Mouse (Mus musculus): ENCODE measurements around the gene Agxt.

Gene Agxt

DNA sequence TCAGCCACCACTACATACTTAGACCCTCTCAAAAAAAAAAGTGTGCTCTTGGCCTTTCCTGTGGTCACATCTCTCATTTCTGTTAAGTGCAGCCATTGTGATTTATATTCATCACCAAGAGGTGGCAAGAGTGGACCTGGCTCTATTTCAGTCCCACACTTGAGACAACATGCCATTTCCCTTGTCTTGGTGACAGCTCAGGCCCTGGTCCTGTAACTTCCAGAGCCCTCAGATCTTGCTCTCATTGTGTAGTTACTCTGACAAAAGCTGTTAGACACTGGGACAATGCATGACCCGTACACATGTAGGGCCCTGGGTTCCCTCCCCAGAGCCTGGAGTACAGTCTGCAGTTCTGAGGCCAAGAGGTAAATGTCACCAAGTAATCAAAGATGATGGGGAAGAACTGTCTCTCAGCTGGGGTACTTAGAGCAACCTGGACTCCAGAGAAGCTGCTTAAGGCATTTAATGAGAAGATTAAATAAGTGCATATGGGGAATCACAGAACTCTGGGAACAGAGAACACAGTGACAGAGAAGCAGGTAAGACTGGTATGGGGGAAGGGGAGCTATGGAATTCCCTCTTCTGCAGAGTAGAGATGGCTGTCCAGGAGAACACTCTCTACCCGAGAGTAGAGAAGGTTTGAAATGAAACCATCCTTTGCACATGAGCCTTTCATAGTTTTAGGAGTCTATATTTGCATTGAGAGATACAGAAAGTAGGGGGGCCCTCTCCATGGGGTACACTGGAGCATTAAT lies 16.0 kb downstream of the Agxt start:
- no peak for DNase-seq

DNA sequence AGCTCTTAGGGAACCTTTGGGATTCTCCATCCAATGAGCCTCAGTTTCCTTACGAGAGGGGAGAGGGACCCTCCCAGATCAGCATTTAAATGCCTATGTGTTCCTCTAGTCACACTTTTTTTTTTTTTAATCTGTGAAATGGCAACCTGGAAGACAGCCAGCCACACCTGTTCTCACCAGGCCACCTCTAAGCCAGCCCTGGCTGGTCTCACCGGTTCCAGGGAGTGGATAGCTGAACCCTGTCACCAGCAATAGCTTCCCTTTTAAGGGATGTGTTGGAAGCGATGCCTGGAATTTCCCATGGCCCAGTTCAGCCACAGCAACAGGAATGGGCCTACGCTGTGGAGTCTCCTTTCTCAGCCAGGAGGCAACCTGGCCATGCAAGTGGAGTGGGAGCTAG lies 22.5 kb downstream of the Agxt start:
- DNase-seq, result no peak

DNA sequence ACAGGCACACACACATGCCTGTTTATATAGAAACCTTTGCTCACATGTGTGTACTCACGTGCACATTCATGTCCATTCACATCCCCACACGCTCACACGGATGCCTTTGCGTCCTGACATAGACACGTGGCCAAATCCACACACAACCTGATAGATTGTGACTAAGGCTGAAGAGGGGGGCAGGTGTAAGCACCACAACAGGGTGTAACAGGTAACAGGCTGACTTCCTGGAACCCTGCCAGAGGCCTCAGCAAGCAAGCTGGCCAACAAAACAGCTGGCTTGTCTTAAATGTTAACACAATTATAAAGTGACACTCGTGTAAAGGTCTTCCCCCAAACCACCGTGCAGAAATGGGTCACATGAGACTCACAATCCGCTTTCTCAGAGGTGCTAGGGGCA lies 23.9 kb downstream of the Agxt start:
- DNase-seq, result no peak

GRCm38 (mm10) chr1:93159566-93160500 lies 24.8 kb downstream of the Agxt start:
- DNase-seq, result no peak

DNA sequence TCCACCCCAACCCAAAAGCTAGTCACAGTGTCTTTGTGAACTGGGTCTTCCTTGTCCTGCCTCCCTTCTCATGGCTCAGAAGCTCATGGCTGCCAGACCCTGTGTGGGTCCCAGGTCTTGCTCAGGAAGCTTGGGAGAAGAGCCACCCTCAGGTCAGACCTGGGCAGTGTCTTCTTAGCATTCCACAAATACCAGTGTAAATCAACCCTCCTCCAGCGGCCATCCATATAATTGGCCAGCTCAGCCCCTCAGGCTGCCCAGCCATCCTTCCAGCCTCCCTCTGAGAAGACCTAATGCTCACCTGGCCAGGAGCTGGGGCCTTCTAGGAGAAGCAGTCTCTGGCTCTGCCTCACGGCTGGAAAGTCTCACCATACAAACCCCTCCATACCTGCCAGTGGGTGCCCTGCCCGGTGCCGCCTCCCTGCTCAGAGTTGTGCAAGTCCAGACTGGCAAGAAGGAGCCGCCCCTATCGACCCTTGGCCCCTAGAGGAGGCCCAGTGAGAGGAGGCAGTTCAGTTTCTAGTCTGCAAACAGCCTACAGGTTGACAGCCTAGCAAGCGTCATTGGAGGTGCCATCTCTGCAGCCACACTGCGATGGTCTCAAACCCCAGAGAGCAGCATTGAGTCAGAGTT lies 25.6 kb downstream of the Agxt start, which contains the start of gene 2310007B03Rik:
Gene 2310007B03Rik, minus strand, starts transcription at position 448 of the 633 bp plus-strand sequence.
- no peak for DNase-seq

GRCm38 (mm10) chr1:93161350-93161749 lies 26.3 kb downstream of the Agxt start:
- DNase-seq, result no peak

DNA sequence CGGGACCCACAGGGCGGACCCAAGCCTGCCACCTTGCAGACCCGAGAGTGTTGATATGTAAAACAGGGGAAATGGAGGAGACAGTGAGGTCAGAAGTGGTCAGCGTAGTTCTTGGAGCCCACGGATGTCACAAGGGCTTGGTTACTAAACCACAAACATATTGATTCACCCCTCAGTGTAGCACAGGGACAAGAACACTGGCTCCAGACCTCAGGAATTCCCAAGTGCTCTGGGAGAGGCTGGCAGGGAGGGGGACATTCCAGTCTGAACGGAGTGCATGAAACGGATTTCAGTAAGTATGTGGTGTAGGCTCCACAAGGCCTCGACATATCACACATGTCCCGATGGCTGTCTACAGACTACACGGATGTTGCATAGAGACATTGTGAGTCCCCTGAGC lies 26.9 kb downstream of the Agxt start:
- no peak for DNase-seq

- no peak for DNase-seq
Measured at GRCm38 (mm10) chr1:93162588-93162987, 27.5 kb downstream of the Agxt start.

GRCm38 (mm10) chr1:93165447-93165846 lies 30.4 kb downstream of the Agxt start:
- no peak for DNase-seq

- no peak for DNase-seq
Measured at GRCm38 (mm10) chr1:93166346-93167079, 31.5 kb downstream of the Agxt start.

DNA sequence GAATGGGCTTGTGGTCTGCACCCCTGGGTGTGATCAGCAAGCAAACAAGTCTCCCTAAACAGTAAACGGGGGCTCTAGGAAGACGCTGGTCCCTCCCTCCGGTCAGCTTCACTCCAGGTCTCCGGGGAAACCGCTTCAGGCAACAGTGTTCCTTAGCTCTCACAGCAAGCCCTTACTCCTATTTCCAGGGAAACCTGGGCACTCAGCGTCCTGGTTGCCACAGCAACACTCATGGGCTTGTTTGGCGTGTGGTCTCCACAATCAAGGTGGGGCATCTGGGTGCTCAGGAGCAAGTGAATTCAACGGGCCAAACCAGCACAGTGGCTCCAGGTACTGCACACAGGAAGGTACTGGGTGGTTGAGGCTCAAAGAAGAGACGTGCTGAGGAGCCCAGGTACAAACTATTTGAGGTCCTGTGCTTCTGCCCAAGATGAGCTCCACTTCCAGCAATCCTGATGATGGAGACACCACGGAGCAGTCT lies 33.3 kb downstream of the Agxt start, which contains the start of gene Crocc2:
Gene Crocc2, plus strand, starts transcription at position 431 of the 481 bp plus-strand sequence.
- DNase-seq, result no peak

DNA sequence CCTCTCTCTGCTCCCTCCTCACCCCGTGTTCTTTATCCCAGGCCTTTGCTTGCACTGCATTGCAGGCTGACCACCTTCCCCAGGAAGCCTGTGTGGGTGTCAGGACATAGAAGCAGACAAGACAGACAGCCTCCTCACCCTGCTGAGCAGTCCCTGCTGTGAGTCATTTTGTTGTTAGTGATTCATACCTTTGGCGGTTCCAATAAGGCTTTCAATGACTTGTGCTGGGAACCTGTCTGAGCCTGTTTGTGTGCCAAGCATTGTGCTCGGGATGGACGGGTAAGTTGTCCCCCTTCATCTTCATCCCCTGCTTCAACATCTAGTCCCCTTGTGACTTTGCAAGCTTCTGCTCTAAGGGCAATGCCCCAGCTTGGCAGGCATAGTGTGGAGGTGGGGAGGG lies 38.6 kb downstream of the Agxt start:
- no peak for DNase-seq

DNA sequence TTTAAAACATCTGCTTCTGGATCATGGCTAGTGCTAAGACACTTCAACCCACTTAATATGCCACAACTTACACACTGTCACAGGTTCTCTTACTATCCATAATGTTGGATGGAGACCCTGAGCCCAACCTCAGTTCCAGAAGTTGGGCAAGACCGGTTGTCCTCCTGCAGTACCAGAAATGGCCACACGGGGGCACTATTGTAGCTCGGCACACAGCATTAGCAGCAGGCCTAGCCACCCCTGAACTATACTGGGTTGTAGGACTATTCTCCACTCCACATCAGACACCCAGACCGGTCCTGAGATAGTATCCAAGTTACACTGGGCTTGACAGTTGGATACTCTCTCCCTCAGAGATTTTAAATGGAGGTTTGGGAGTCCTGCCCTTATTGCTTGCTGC lies 39.4 kb downstream of the Agxt start:
- DNase-seq, result peak; percentile 82

DNA sequence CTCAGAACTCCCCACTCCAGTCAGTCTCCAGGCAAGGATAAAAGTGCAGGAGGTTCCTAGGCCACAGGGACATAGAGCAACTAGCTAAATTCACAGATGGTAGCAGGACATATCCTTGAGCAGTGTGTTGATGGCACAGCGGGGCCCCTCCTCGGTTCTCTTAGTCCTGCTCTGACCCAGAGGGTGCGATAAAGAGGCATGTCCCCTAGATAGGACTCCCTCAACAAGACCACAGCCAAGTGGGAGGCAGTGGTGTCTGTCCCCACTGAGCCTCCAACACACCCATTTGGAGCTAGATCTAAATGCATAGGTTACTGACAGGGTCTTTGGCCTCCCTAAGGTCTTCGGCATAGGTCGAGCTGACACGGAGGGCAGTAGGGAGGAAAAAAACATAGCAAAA lies 40.8 kb downstream of the Agxt start:
- DNase-seq, result no peak

DNA sequence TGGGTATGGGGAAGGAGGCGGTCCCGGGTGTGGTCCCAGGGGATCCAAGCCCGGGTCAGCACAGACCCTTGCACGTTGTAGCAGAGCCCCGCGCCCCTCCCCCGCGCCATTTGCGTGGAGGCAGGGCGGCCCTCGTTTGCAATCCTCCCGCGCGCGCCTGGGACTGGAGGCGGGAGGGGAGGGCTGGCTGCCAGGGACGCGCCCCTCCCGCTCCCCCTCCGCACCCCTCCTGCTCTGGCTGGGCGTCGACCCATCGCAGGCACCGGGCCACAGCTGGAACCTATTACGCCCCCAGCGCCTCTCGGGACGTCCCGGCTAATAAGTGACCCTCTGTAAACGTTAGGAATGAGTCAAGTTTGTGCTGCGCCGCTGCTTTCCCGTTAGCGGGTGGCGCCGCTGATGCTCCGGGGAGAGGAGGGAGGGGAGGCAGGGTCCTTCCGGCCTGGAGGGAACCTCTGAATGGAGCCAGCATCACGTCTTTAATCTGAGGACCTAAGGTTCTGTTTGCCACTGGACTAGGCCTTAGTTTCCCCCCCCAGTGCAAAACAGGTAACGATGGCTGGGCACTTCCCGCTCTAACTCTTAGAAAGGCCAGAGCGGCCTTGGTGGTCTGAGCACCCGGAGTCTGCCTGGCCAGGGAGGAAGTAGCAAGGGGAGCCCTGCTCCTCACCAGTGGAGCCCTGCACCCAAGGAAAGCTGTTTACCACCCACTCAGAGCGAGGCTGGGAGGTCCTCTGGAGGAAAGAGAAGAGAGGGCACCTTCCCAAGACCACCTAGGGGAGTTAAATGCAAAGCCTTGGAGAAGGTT lies 41.7 kb downstream of the Agxt start:
- DNase-seq, result no peak

DNA sequence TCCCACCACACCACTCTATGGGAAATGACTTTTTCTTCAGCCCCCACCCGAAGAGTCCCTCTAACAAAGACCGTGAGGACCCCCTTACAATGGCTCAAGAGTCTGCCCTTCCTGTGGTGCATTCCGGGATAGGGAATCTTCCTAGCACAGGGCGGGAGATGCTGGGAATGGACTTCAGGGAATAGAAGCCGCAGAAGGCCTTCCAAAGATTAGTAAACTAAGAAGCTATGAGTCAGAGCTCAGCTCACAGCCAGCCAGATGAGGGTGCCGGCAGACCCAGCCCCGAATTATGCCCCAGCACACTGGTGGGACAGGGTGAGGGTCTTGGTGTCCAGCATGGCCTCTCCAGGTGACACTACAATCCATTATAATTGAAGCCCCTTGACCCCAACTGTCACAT lies 47.2 kb downstream of the Agxt start:
- no peak for DNase-seq

GRCm38 (mm10) chr1:93184071-93184828 lies 49.2 kb downstream of the Agxt start:
- no peak for DNase-seq

GRCm38 (mm10) chr1:93190726-93191305 lies 55.8 kb downstream of the Agxt start:
- DNase-seq, result no peak

DNA sequence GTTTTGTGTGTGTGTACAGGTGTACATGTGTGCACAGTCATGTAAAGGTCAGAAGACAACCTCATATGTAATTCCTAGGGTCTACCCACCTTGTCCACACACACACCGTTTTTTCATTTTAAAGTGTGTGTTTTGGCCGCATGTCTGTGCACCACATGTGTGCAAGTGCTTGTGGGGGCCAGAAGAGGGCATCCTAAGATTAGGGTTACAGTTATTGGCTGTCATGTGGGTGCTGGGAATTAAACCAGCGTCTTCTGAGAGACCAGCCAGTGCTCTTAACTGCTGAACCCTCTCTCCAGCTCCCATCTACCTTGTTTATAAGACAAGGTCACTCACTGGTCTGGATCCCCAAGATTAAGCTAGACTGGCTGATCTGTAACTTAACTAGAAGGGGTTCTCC lies 59.9 kb downstream of the Agxt start:
- DNase-seq, result no peak
